Mouse (Mus musculus) stomach, postnatal 0 days (tissue): Measurements from ENCODE around the gene Sprr2h.

ENCODE experiments used
- CTCF ChIP-seq: IDR thresholded peaks from 2 replicates; pipeline ENCODE4 v1.5.1; 2016; ENCODE audit warnings: antibody characterized with exemption, low read depth, mild to moderate bottlenecking, moderate library complexity
- EP300 ChIP-seq: optimal IDR thresholded peaks from 2 replicates; pipeline ENCODE3; 2016; ENCODE audit warnings: antibody characterized with exemption

DNA sequence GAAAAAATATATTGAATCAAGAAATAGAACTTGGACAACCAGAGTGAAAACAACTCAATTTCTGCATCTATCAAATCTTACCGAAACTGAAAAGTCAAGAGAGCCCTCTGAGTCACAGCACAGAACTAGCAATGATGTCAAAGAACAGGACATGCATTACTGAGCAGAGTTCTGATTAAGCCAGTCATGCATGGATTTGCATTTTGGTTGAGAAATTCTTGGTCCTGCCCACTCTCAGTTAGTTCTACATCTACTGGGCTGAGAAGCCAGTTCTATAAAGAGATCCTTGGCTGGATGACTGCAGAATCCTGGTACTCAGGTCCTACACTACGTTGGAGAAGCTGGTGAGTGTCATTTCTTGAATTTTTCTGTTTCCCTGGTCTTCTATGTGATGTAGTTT is 11.9 kb upstream of the Sprr2h start:
- TF ChIP-seq CTCF (no peak), EP300 (no peak)
